Mouse (Mus musculus): ENCODE measurements around the gene Gpr161.
A peak's percentile ranks its signal among the peaks of the same experiment; 100 is the strongest.
"Not testable (repeated sequence)": the region's sequence is repeated elsewhere in the genome, so short reads cannot be mapped to it uniquely, and the experiment has no call there.

Gpr161 gene

GRCm38 (mm10) chr1:165320141-165320934 is 24.7 kb downstream of the Gpr161 start:
- peak; percentile 84 for DNase-seq

DNA sequence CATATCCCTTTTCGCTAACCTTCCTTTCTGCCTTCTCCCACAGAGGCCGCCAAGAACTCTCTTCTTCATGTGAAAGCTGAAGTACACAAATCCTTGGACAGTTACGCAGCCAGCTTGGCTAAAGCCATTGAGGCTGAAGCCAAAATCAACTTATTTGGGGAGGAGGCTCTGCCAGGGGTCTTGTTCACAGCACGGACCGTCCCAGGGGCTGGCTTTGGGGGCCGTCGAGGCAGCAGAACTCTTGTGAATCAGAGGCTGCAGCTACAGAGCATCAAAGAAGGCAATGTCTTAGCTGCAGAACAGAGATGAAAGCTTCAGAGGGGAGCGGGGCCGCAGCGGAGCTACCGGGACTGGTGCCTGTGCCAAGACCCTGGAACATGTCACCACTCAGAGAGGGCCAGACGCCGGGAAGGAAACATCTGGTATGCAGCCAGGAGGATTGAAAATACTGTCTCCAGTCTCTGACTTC is 25.8 kb downstream of the Gpr161 start:
- DNase-seq = peak; percentile 40 to 71

- DNase-seq = no peak
These were observed 26.3 kb downstream of the Gpr161 start for GRCm38 (mm10) chr1:165321891-165322290.

- no peak for DNase-seq
These were observed 27.3 kb downstream of the Gpr161 start for GRCm38 (mm10) chr1:165322934-165323333.

DNA sequence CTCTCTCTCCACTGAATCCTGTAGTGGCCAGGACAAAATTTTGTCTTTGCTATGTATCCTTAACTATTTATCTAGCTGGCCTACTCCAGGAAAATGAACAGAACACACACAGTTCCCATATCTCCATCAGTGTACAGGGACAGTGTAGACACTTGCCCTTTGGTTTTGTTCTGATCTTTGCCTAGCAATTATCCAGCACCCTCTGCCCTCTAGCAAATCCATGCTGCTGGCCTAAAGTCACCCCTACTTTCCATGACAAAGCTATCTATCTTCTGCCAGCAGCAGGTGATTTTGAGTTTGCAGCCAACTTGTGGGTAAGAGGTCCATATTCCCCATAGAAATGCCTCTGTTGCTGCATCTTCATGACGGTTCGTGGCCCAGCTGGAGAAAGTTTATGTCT is 31.8 kb downstream of the Gpr161 start:
- no peak for DNase-seq

DNA sequence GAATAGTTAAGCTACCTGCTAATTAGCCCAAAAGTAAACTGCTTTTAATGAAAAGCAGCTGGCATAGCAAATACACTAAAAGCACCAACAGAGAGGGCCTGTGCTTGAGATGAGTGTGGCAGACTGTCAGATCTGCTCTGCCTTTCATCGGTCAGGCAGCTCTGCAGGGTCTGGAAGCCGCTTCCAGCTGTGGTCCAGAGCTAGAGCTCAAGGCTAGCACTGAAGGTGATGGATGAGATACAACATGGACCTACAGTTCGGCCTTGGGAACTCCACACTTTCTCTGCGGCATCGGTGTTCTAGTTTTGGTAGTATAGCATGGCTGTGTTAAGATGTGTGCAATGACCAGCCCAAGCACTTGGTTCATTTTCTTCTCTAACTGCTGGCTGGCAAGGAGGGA is 32.2 kb downstream of the Gpr161 start:
- DNase-seq = no peak

DNA sequence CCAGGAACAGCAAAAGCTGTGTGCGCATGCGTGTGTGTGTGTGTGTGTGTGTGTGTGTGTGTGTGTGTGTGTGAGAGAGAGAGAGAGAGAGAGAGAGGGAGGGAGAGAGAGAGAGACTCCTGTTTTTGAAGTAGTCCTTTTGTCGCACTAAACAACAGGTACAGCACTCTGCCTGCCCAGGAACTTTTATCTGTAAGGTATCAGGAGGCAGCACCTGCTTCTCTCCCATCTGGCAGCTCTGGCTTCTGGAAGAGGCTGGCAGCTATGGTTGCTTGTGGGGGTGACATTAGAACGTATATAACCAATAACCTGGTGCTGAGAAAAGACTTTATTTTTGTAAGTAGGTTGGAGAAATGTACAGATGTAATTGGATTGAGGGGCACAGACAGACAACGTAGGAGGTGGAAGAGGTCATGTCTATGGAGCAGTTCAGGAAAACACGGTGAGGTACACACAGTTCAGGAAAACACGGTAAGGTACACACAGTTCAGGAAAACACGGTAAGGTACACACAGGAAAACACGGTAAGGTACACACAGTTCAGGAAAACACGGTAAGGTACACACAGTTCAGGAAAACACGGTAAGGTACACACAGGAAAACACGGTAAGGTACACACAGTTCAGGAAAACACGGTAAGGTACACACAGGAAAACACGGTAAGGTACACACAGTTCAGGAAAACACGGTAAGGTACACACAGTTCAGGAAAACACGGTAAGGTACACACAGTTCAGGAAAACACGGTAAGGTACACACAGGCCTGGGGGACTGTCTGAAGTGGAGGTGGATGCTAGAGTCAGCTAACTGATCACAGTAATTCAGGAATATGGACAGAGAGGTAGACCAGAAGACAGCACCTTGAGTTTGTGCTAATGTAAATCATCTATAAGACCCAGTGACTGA is 33.0 kb downstream of the Gpr161 start:
- not testable (repeated sequence) for DNase-seq

GRCm38 (mm10) chr1:165330859-165331258 is 35.3 kb downstream of the Gpr161 start:
- DNase-seq = no peak

- no peak for DNase-seq
These were observed 37.2 kb downstream of the Gpr161 start for GRCm38 (mm10) chr1:165332797-165333196.

- no peak for DNase-seq
These were observed 46.5 kb downstream of the Gpr161 start for GRCm38 (mm10) chr1:165342126-165342525.

DNA sequence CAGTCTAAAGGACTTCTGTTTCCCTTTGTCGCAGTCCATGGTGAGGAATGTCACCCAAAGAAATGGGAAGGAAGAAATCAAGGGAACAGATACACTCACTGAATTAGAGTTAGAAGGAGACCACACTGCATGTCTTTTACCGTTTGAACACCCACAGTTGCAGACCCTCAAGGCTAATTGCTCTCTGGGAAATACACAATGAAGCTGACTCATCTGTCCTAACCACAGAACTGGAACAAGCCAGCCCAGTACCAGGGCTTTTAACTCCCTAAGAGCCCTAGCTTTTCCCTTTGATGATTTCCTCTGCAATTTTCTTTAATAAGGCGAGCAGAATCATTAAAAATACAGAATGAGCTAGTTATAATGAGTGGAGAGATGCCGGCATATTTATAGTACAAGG is 48.9 kb downstream of the Gpr161 start:
- DNase-seq = no peak

- no peak for DNase-seq
These were observed 53.0 kb downstream of the Gpr161 start for GRCm38 (mm10) chr1:165348627-165349026.

GRCm38 (mm10) chr1:165356347-165356746 is 60.8 kb downstream of the Gpr161 start:
- no peak for DNase-seq

- DNase-seq = no peak
These were observed 67.7 kb downstream of the Gpr161 start for GRCm38 (mm10) chr1:165363271-165363670.

DNA sequence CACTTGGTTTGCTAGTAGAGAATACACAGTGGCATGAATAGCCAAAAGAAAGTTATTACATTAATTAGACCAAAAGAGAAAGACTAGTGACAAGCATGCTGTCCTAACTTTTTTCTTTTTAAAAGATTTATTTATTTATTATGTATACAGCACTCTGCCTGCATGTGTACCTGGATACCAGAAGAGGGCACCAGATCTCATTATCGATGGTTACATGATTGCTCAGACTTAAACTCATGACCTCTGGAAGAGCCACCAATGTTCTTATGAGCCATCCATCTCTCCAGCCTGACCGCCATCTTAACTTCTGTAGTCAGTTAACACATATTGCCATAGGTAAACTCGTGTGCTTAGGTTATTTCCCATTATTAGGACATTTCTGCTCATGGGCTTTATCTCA is 69.5 kb downstream of the Gpr161 start:
- DNase-seq = no peak

DNA sequence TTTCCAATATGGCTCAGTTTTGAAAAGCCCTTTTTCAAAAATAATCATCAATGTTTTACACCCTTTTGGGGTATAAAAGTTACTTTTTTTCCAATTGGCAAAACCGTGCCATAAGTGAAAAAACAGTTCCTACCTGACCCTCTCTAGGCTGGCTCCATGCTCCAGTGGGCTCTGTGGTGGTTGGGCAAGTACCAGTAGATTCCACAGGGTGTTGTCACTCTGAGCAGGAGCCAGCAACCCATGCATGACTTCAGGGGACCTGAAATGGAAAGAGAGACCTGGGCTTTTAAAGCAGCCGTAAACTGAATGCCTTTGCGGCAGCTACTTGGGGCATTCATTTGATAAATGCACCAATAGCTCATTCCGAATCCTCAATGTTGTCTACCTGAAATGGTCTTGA is 75.4 kb downstream of the Gpr161 start:
- DNase-seq = no peak

- peak; percentile 58 to 82 for DNase-seq
These were observed 78.2 kb downstream of the Gpr161 start for GRCm38 (mm10) chr1:165373839-165374238.
